Mouse (Mus musculus) liver, postnatal 0 days (tissue): ENCODE results near the gene Fh1.

Source experiments
- CTCF ChIP-seq: sonication (generic); IDR thresholded peaks from 2 replicates; pipeline ENCODE4 v1.5.1; 2016; ENCODE audit warnings: antibody characterized with exemption, low read depth
- EP300 ChIP-seq: IDR thresholded peaks from 2 replicates; pipeline ENCODE4 v1.6.1; 2016; ENCODE audit warnings: antibody characterized with exemption, low read depth, mild to moderate bottlenecking

DNA sequence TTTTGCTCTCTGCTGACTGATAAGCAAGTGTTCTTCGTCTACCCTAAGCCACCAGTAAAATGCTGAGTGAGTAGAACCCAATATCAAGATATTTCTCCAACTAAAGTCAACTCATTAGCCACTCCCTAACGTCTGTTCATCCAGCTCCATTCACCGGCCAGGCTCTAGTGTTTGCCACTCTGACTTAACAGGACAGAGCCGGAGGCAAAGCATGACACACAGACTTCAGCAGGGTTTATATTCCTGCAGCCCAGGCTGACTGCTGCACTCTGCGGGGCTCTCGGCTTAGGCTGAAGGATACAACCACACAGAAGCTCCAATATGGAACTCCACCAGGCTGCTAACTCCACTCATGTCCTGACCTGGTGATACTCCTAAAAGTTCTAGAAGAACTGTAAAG lies 18.1 kb downstream of the Fh1 start:
- TF ChIP-seq CTCF: no peak
- no peak for TF ChIP-seq EP300
